Mouse (Mus musculus) small intestine, adult 2 months (tissue): ENCODE measurements around the gene Eno3.

Source experiments
- CTCF ChIP-seq: fragments of 200-500 bp; IDR thresholded peaks from 2 replicates; pipeline ENCODE4 v1.5.1; 2012; ENCODE audit warnings: low read depth, mild to moderate bottlenecking, control low read depth, inconsistent platforms, low read length, moderate library complexity, mixed read lengths; ENCODE audit not compliant: insufficient replicate concordance, insufficient read length; ENCODE audit errors: extremely low read depth
- POLR2A ChIP-seq: fragments of 200-500 bp; IDR thresholded peaks from 2 replicates; pipeline ENCODE4 v1.6.1; 2012; ENCODE audit warnings: low read depth, mild to moderate bottlenecking, control low read depth, inconsistent platforms, low read length, moderate library complexity

- TF ChIP-seq CTCF: no peak
- no peak for TF ChIP-seq POLR2A
These were observed 54.0 kb downstream of the Eno3 start for GRCm38 (mm10) chr11:70711026-70711425.
